Mouse (Mus musculus) myocyte (in vitro differentiated cells): ENCODE results near the gene Snrnp27.

Experiments
- CEBPB ChIP-seq: IDR thresholded peaks from 2 replicates; pipeline ENCODE4 v1.6.1; 2011; ENCODE audit warnings: mild to moderate bottlenecking, moderate library complexity; ENCODE audit not compliant: poor library complexity, insufficient read depth, severe bottlenecking
- E2F4 ChIP-seq: IDR thresholded peaks from one replicate; pipeline ENCODE4 v1.6.1; 2011; ENCODE audit warnings: mild to moderate bottlenecking, control low read depth, moderate library complexity; ENCODE audit not compliant: insufficient read depth
- MAX ChIP-seq: IDR thresholded peaks from one replicate; pipeline ENCODE4 v1.6.1; 2011; ENCODE audit warnings: low read depth, mild to moderate bottlenecking, control low read depth
- MYOD1 ChIP-seq, 3 experiments: IDR thresholded peaks; one replicate each; pipeline ENCODE4 v1.6.1; 2011; ENCODE audit warnings: control low read depth in 2 of 3, low read depth in 2 of 3, mild to moderate bottlenecking in 2 of 3, moderate library complexity in 1 of 3; ENCODE audit not compliant: insufficient read length in 2 of 3, control insufficient read depth in 1 of 3
- MYOG ChIP-seq, 3 experiments: IDR thresholded peaks; one replicate each; pipeline ENCODE4 v1.6.1; 2011; ENCODE audit warnings: control low read depth in 2 of 3, low read depth in 2 of 3, mild to moderate bottlenecking in 2 of 3; ENCODE audit not compliant: insufficient read length in 2 of 3, control insufficient read depth in 1 of 3, insufficient read depth in 1 of 3
- POLR2A ChIP-seq: IDR thresholded peaks from one replicate; pipeline ENCODE4 v1.6.1; 2011; ENCODE audit warnings: low read depth, mild to moderate bottlenecking, control low read depth, moderate library complexity; ENCODE audit not compliant: insufficient read length
- POLR2AphosphoS2 ChIP-seq: IDR thresholded peaks from one replicate; pipeline ENCODE4 v1.6.1; 2011; ENCODE audit warnings: low read depth, control low read depth; ENCODE audit not compliant: insufficient read length
- REST ChIP-seq: IDR thresholded peaks from one replicate; pipeline ENCODE4 v1.6.1; 2011; ENCODE audit warnings: mild to moderate bottlenecking, control low read depth, moderate library complexity; ENCODE audit not compliant: insufficient read depth, insufficient read length
- SRF ChIP-seq: IDR thresholded peaks from one replicate; pipeline ENCODE4 v1.6.1; 2011; ENCODE audit warnings: low read depth; ENCODE audit not compliant: control insufficient read depth, insufficient read length
- TCF12 ChIP-seq: IDR thresholded peaks from one replicate; pipeline ENCODE4 v1.6.1; 2011; ENCODE audit warnings: mild to moderate bottlenecking, control low read depth; ENCODE audit not compliant: poor library complexity, insufficient read depth, severe bottlenecking
- TCF3 ChIP-seq: IDR thresholded peaks from one replicate; pipeline ENCODE4 v1.6.1; 2011; ENCODE audit warnings: low read depth, control low read depth; ENCODE audit not compliant: insufficient read length
- USF1 ChIP-seq: IDR thresholded peaks from one replicate; pipeline ENCODE4 v1.6.1; 2011; ENCODE audit warnings: low read depth, mild to moderate bottlenecking, control low read depth, moderate library complexity

DNA sequence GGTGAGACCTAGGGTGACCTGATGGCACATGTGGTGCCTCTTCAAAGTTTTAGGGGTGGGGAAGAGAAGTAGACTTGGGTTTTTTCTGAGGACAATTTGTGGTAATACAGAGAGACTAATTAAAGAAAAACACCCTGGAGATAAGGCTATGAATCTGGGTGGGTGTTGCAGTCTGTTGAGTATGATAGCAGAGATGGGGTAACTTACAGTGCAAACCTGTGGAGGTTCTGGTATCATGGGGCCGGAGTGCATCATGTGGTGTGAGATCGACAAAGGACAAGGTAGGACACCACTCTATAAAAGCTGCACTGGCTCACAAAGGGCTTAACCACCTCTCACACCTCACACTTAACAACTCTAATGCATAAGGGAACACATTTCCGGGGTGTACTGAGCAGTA, 5.3 kb upstream of the Snrnp27 start:
- TF ChIP-seq MAX = no peak
- no peak for TF ChIP-seq E2F4
- no peak for TF ChIP-seq POLR2A
- TF ChIP-seq SRF = no peak
- no peak for TF ChIP-seq USF1
- TF ChIP-seq CEBPB = no peak
- TF ChIP-seq POLR2AphosphoS2 = no peak
- TF ChIP-seq MYOG (IDR thresholded peaks at IDR 0.05; ENCODE audit: control insufficient read depth in 1 of 3, insufficient read depth in 1 of 3, insufficient read length in 2 of 3, low read depth in 2 of 3) = no peak
- no peak for TF ChIP-seq MYOD1 (IDR thresholded peaks at IDR 0.05; ENCODE audit: control insufficient read depth in 1 of 3, insufficient read length in 2 of 3, low read depth in 2 of 3)
- TF ChIP-seq TCF3 = no peak
- TF ChIP-seq TCF12 = no peak
- no peak for TF ChIP-seq REST
